8 mouse cellular contexts compared by ENCODE assay signal in the genomic region with DNA sequence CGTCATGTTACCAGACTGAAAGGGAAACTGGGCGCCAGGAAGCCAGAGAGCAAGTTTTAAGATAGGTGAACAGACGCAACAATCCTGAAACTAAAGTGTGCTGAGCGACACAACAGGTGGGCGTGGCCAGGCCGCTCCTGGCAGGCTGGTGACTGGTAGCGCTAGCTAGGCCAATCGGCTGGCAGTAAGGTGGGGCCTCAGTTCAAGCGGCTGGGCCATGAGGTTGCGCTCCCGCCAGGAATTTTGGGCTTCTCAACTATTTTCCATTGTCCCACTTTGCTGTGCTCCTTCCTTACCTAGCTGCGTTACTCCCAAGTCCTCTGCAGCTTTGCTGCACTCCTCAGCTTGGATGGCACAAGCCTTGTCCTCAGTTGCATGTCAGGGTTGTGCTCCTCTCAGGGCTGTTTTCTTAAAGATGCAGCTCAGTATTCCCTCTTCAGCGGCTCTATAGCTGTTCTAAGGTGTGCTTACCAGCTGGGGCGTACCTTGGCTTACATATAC. TPM values are rescaled to one million over a fixed set of nuclear protein-coding genes. Genes with fewer than 3 reads are reported as not detected.
DNase-seq lines count a peak whose midpoint lies in the region; ATAC-seq and TF ChIP-seq lines count a peak whose summit lies in the region.

A gene (minus strand): TSS at position 30 of the 501 bp plus-strand sequence.

- DNase-seq in adrenal gland, postnatal 36 days, result peak; percentile 89
- DNase-seq in kidney, postnatal 10 days, result peak; percentile 83
- DNase-seq in ovary, adult 18-20 months (ENCODE audit: low spot score), result peak; percentile 65
- peak; percentile 68 to 72 for DNase-seq in urinary bladder, adult 18-20 months (ENCODE audit: low spot score in 2 of 2)

- H3K9me3 ChIP-seq in ES-Bruce4 (replicated peaks; ENCODE audit: control insufficient read depth, insufficient read depth, low read length, poor library complexity, severe bottlenecking), result no peaks in the 10 kb centered on the region
- H3K9me3 ChIP-seq in heart, embryonic 15.5 days (replicated peaks), result no peaks in the 10 kb centered on the region
- no peaks in the 10 kb centered on the region for H3K9me3 ChIP-seq in lung, embryonic 16.5 days (ENCODE audit: control insufficient read depth, low read length)

- no peak for TF ChIP-seq CTCF in ES-Bruce4 (IDR thresholded peaks at IDR 0.05; ENCODE audit: low read depth, low read length)

- no peak for TF ChIP-seq EP300 in ES-Bruce4 (IDR thresholded peaks at IDR 0.05; ENCODE audit: insufficient read depth, low read depth, low read length)

- H3K27me3 ChIP-seq in ES-Bruce4 (ENCODE audit: control insufficient read depth, insufficient read depth, low read length, poor library complexity, severe bottlenecking), result no peaks in the 10 kb centered on the region
- H3K27me3 ChIP-seq in heart, embryonic 15.5 days, result no peaks in the 10 kb centered on the region
- H3K27me3 ChIP-seq in lung, embryonic 16.5 days (ENCODE audit: control insufficient read depth, insufficient read depth, low read depth, low read length), result no peaks in the 10 kb centered on the region

- ATAC-seq in erythroblast, adult 5-6 weeks (replicated peaks; ENCODE audit: low FRiP score, poor library complexity, severe bottlenecking), result peak; percentile 94
- peak; percentile 95 for ATAC-seq in heart, embryonic 15.5 days (replicated peaks; ENCODE audit: insufficient number of reproducible peaks, insufficient read depth, low FRiP score, low read depth)
- ATAC-seq in lung, embryonic 16.5 days (ENCODE audit: low read depth), result peak; percentile 99

- TF ChIP-seq POLR2A in ES-Bruce4 (IDR thresholded peaks at IDR 0.05; ENCODE audit: insufficient read depth, low read length), result no peak

- WGBS in heart, embryonic 15.5 days, result 2% methylated on average over 14 of the region's 14 CpGs
- WGBS in lung, embryonic 16.5 days, result 5% methylated on average over 14 of the region's 14 CpGs

- peak within 1 kb of the TSS; percentile 28; the same call in 1 of the 2 replicates for H3K9ac ChIP-seq in ES-Bruce4 (ENCODE audit: low read depth, poor library complexity, severe bottlenecking)
- peak within 1 kb of the TSS; percentile 46 for H3K9ac ChIP-seq in heart, embryonic 15.5 days
- H3K9ac ChIP-seq in lung, embryonic 16.5 days (ENCODE audit: low read length), result peak within 1 kb of the TSS; percentile 59

- H3K4me2 ChIP-seq in heart, embryonic 15.5 days, result peak within 1 kb of the TSS; percentile 77
- peak within 1 kb of the TSS; percentile 51 for H3K4me2 ChIP-seq in lung, embryonic 16.5 days (ENCODE audit: low read depth, low read length)

- no peak within 1 kb of the TSS for H3K27ac ChIP-seq in ES-Bruce4 (ENCODE audit: insufficient read depth, low read length)
- H3K27ac ChIP-seq in heart, embryonic 15.5 days, result peak within 1 kb of the TSS; percentile 65
- H3K27ac ChIP-seq in lung, embryonic 16.5 days (ENCODE audit: low read length), result peak within 1 kb of the TSS; percentile 47; the same call in 1 of the 2 replicates

- H3K4me3 ChIP-seq in ES-Bruce4 (ENCODE audit: low read depth, low read length), result peak within 1 kb of the TSS; percentile 55
- H3K4me3 ChIP-seq in heart, embryonic 15.5 days, result peak within 1 kb of the TSS; percentile 57
- peak within 1 kb of the TSS; percentile 47 for H3K4me3 ChIP-seq in lung, embryonic 16.5 days (ENCODE audit: low read length)

- no peaks in the 10 kb centered on the region for H3K36me3 ChIP-seq in ES-Bruce4 (ENCODE audit: control insufficient read depth, insufficient read depth, low read length, poor library complexity, severe bottlenecking)
- peaks cover 6% of the 10 kb centered on the region; the same call in 1 of the 2 replicates for H3K36me3 ChIP-seq in heart, embryonic 15.5 days
- 0 out of 2 replicates have a peak, but pooled peaks cover 2% of the 10 kb centered on the region for H3K36me3 ChIP-seq in lung, embryonic 16.5 days (ENCODE audit: control insufficient read depth, insufficient read depth, low read length)

- no peaks in the 10 kb centered on the region for H3K4me1 ChIP-seq in ES-Bruce4 (ENCODE audit: control insufficient read depth, insufficient read depth, low read length)
- H3K4me1 ChIP-seq in heart, embryonic 15.5 days (replicated peaks), result peaks cover 7% of the 10 kb centered on the region; the same call in 1 of the 2 replicates
- H3K4me1 ChIP-seq in lung, embryonic 16.5 days (replicated peaks; ENCODE audit: control insufficient read depth, insufficient read depth, low read length), result no peaks in the 10 kb centered on the region

RNA-seq across cellular contexts. Expression of the gene that starts here (rescaled TPM):
- 0.79 and 0.91 TPM in 2 replicates for polyA plus RNA-seq in ES-Bruce4 (2011; ENCODE audit: insufficient read depth, insufficient read length, low read depth, missing spikeins)
- total RNA-seq in adrenal gland, postnatal 36 days (2021), result 1 to 10 TPM; 1.3 to 2.0 TPM
- total RNA-seq in erythroblast, adult 5-6 weeks (2015; ENCODE audit: low replicate concordance), result 10.4 and 14.0 TPM in 2 replicates
- 5.0 and 11.7 TPM in 2 replicates for total RNA-seq in erythroblast, adult 5-6 weeks (2017; ENCODE audit: low replicate concordance)
- 0.62 and 0.96 TPM in 2 replicates for polyA plus RNA-seq in heart, embryonic 15.5 days (2015; fragmentation: Nextera tagmentation; extraction: Ambion mirVana)
- polyA plus RNA-seq in lung, embryonic 16.5 days (2015; fragmentation: Nextera tagmentation; extraction: Ambion mirVana), result 0.87 and 1.5 TPM in 2 replicates

Comparison
In these comparisons a context has a peak if more than half of its experiments do, and no peak if none do; other contexts are left out.
1. Peak in ATAC-seq, H3K4me3 ChIP-seq, H3K27ac ChIP-seq, H3K9ac ChIP-seq and H3K4me2 ChIP-seq in heart, embryonic 15.5 days; RNA of the gene not detected or under 1 TPM.